Mouse (Mus musculus) hindbrain, embryonic 16.5 days (tissue): ENCODE data around the gene Anapc4. TPM values are rescaled to one million over a fixed set of nuclear protein-coding genes. Genes with fewer than 3 reads are reported as not detected.
A peak's percentile ranks its signal among the peaks of the same experiment; 100 is the strongest.

Experiments
- ATAC-seq: fragments of 200-750 bp; cut with Nextera tagmentation; 2 replicates; pipeline ENCODE4 v1.8.0; 2017; ENCODE audit warnings: moderate TSS enrichment, moderate library complexity
- H3K27ac ChIP-seq: fragments of 300-500 bp; sonication (generic); 2 replicates; pipeline ENCODE4 v1.5.1; 2014; ENCODE audit warnings: low read depth, mild to moderate bottlenecking, control low read depth, low read length, moderate library complexity
- H3K27me3 ChIP-seq: fragments of 300-500 bp; sonication (generic); replicated peaks from 2 replicates; pipeline ENCODE4 v1.6.1; 2014; ENCODE audit warnings: low read length; ENCODE audit not compliant: control insufficient read depth, insufficient read depth
- H3K36me3 ChIP-seq: fragments of 300-500 bp; sonication (generic); 2 replicates; pipeline ENCODE4 v1.6.1; 2014; ENCODE audit warnings: mild to moderate bottlenecking, low read length, moderate library complexity, mixed read lengths; ENCODE audit not compliant: control insufficient read depth, insufficient read depth
- H3K4me1 ChIP-seq: fragments of 300-500 bp; sonication (generic); 2 replicates; pipeline ENCODE4 v1.6.1; 2014; ENCODE audit warnings: low read depth, low read length; ENCODE audit not compliant: control insufficient read depth, insufficient read depth
- H3K4me2 ChIP-seq: fragments of 300-500 bp; sonication (generic); 2 replicates; pipeline ENCODE4 v1.6.1; 2014; ENCODE audit warnings: mild to moderate bottlenecking, low read length, control low read depth, moderate library complexity
- H3K4me3 ChIP-seq: fragments of 300-500 bp; sonication (generic); 2 replicates; pipeline ENCODE4 v1.5.1; 2014; ENCODE audit warnings: mild to moderate bottlenecking, low read length, control low read depth, moderate library complexity
- H3K9ac ChIP-seq: fragments of 300-500 bp; sonication (generic); 2 replicates; pipeline ENCODE4 v1.6.1; 2014; ENCODE audit warnings: low read depth, mild to moderate bottlenecking, control low read depth, low read length, moderate library complexity
- H3K9me3 ChIP-seq: fragments of 300-500 bp; sonication (generic); 2 replicates; pipeline ENCODE4 v1.6.1; 2014; ENCODE audit warnings: mild to moderate bottlenecking, low read length, moderate library complexity; ENCODE audit not compliant: control insufficient read depth
- whole genome bisulfite sequencing: fragments of 180-500 bp; shearing (Covaris S2); extraction: QIAGEN DNeasy Blood & Tissue Kit; methylation state at CpG from one replicate; pipeline ENCODE4 v1.1.7; 2014; 5-methylcytosine and 5-hydroxymethylcytosine counted together
- polyA plus RNA-seq: library from polyadenylated mRNA; unstranded; fragments of >200 nt; fragmentation: Nextera tagmentation; extraction: Ambion mirVana; gene quantifications from 2 replicates; pipeline ENCODE4 v1.2.1, GENCODE M21; 2015

Gene Anapc4
- polyA plus RNA-seq = 101 TPM in 2 replicates

GRCm38 (mm10) chr5:52833761-52834274 is at the start of gene Anapc4:
Anapc4 (plus strand) TSS chr5:52834012.
- Histone ChIP-seq H3K27me3 (no peaks in the 10 kb centered on the region), H3K36me3 (peaks cover 6% of the 10 kb centered on the region; the same call in 1 of the 2 replicates), H3K4me2 (peak within 1 kb of the TSS; percentile 91), H3K9me3 (no peaks in the 10 kb centered on the region), H3K4me1 (peaks cover 19% of the 10 kb centered on the region), H3K4me3 (peak within 1 kb of the TSS; percentile 93), H3K9ac (peak within 1 kb of the TSS; percentile 93), H3K27ac (peak within 1 kb of the TSS; percentile 89)
- peak; percentile 99 for ATAC-seq
- WGBS = under 1% methylated on average over 50 of the region's 50 CpGs

DNA sequence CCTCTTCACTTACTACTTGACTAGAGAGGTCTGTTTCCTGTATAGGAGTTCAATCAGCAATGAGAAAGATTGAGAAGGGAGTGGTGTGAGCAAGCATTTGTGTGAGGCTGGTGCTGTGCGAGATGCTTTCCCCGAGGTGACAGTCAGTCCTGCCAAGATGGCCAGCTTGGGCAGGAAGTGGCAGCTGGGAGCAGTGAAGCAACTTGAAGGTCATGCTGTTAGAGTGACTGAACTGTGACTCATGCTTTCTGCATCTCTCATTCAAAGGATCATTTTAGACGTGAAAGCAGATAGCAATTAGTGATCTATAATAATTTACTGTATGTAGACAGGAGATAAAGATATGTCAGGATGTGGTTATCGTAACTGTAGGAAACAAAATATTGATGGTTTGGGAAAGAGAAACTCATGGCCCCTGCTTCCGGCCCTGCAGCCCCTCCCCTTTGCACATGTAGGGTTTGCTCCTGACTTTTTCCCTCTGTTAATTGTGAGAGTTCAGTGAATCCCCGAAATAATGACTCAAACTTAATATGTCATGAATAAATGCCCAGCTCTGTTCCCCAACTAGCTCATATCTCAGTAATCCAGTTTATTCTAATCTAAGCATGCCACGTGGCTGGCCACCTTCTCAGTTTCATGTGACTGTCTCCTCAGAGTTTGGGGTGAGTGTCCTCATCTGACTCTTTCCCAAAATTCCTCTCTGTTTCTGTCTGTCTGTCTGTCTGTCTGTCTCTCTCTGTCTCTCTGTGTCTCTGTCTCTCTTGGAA is 47.1 kb upstream of the Anapc4 start:
- WGBS = 87% methylated on average over 7 of the region's 7 CpGs
- Histone ChIP-seq H3K36me3 (no peaks in the 10 kb centered on the region), H3K27ac (no peak overlapping the region), H3K9ac (no peak overlapping the region), H3K4me3 (no peak overlapping the region), H3K4me2 (no peak overlapping the region), H3K9me3 (no peaks in the 10 kb centered on the region), H3K27me3 (no peaks in the 10 kb centered on the region), H3K4me1 (no peaks in the 10 kb centered on the region; the same call in 1 of the 2 replicates)
- ATAC-seq = no peak

GRCm38 (mm10) chr5:52793230-52793629 is 40.6 kb upstream of the Anapc4 start:
- Histone ChIP-seq H3K4me3 (no peak overlapping the region), H3K27me3 (no peaks in the 10 kb centered on the region), H3K9ac (no peak overlapping the region), H3K36me3 (peaks cover 10% of the 10 kb centered on the region; the same call in 1 of the 2 replicates), H3K27ac (no peak overlapping the region), H3K4me1 (no peaks in the 10 kb centered on the region), H3K9me3 (no peaks in the 10 kb centered on the region), H3K4me2 (no peak overlapping the region)
- ATAC-seq = no peak
- WGBS = 96% methylated on average over 9 of the region's 9 CpGs

- Histone ChIP-seq H3K27me3 (no peaks in the 10 kb centered on the region), H3K9me3 (no peaks in the 10 kb centered on the region), H3K4me2 (no peak overlapping the region), H3K9ac (no peak overlapping the region), H3K36me3 (peaks cover 10% of the 10 kb centered on the region; the same call in 1 of the 2 replicates), H3K4me1 (no peaks in the 10 kb centered on the region), H3K4me3 (no peak overlapping the region), H3K27ac (no peak overlapping the region)
- no peak for ATAC-seq
- 90% methylated on average over 9 of the region's 9 CpGs for WGBS
Observed at GRCm38 (mm10) chr5:52794109-52794508, 39.7 kb upstream of the Anapc4 start.

DNA sequence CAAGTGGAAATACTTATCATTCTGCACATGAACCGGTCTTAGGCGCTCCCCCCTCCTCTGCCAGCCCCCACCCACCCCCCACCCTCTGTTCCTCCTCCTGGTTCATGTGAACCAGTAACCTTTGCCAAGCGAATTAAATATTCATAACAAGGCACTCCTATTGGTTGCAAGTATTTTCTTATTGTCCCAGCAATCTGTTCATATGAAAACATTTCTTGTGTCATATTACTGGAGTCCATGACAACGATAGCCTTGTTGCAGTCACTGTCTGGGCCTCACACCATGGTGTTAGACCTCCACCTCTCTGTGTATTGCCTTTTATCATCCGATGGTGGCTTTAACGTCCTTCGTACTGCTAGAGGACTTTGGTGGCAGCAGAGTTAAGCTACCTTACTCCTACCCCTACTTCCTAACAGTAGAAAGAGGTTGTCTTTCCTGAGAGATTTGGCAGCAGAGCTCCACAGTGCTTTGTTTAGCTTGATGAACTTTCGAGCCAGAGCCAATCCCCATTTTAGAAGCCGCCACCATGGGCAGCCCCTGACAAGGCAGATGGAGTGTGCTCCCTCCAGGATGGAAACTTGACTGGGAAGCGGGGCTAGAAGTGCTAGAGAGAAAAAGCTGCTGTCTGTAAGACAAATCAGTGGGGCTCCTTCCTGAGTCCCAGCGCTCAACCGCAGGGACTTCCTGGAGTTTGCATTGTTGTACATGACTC is 34.4 kb upstream of the Anapc4 start:
- Histone ChIP-seq H3K4me2 (no peak overlapping the region), H3K27ac (no peak overlapping the region), H3K27me3 (no peaks in the 10 kb centered on the region), H3K9me3 (no peaks in the 10 kb centered on the region), H3K4me3 (no peak overlapping the region), H3K36me3 (peaks cover 10% of the 10 kb centered on the region; the same call in 1 of the 2 replicates), H3K4me1 (no peaks in the 10 kb centered on the region), H3K9ac (no peak overlapping the region)
- WGBS = 85% methylated on average over 12 of the region's 12 CpGs
- ATAC-seq = no peak

- Histone ChIP-seq H3K4me2 (no peak overlapping the region), H3K4me3 (no peak overlapping the region), H3K9me3 (no peaks in the 10 kb centered on the region), H3K36me3 (peaks cover 2% of the 10 kb centered on the region; the same call in 1 of the 2 replicates), H3K9ac (no peak overlapping the region), H3K27me3 (no peaks in the 10 kb centered on the region), H3K4me1 (no peaks in the 10 kb centered on the region), H3K27ac (no peak overlapping the region)
- 77% methylated on average over 4 of the region's 4 CpGs for whole genome bisulfite sequencing
- no peak for ATAC-seq
Observed at GRCm38 (mm10) chr5:52805801-52806200, 28.0 kb upstream of the Anapc4 start.

GRCm38 (mm10) chr5:52806349-52806748 is 27.5 kb upstream of the Anapc4 start:
- Histone ChIP-seq H3K27me3 (no peaks in the 10 kb centered on the region), H3K9ac (no peak overlapping the region), H3K9me3 (no peaks in the 10 kb centered on the region), H3K36me3 (peaks cover 2% of the 10 kb centered on the region; the same call in 1 of the 2 replicates), H3K4me2 (no peak overlapping the region), H3K27ac (no peak overlapping the region), H3K4me3 (no peak overlapping the region), H3K4me1 (no peaks in the 10 kb centered on the region)
- ATAC-seq = no peak
- WGBS = 83% methylated on average over 8 of the region's 8 CpGs

DNA sequence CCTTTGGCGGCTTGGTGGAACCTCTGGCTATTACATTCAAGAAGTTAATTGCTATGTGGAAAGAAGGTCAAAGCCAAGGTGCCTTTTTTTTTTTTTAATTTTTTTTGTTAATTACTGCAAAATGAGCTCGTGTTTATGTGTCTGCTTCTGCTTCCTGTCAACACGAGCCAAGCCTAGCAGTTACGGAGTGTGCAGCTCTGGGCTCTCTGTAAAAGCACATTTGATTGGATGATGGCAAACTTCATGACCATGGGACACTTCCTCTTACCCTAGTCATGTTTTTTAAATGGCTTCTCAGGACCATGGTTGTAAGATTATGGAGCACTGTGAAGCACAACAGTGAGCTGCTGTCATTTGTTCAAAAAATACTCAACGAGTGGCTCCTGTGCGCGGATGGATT is 26.8 kb upstream of the Anapc4 start:
- ATAC-seq = no peak
- no peak overlapping the region for H3K4me2 ChIP-seq
- peaks cover 2% of the 10 kb centered on the region; the same call in 1 of the 2 replicates for H3K36me3 ChIP-seq
- H3K4me1 ChIP-seq = no peaks in the 10 kb centered on the region
- no peaks in the 10 kb centered on the region for H3K27me3 ChIP-seq
- H3K27ac ChIP-seq = no peak overlapping the region
- H3K4me3 ChIP-seq = no peak overlapping the region
- H3K9me3 ChIP-seq = no peaks in the 10 kb centered on the region
- WGBS = 87% methylated on average over 7 of the region's 7 CpGs
- H3K9ac ChIP-seq = no peak overlapping the region

DNA sequence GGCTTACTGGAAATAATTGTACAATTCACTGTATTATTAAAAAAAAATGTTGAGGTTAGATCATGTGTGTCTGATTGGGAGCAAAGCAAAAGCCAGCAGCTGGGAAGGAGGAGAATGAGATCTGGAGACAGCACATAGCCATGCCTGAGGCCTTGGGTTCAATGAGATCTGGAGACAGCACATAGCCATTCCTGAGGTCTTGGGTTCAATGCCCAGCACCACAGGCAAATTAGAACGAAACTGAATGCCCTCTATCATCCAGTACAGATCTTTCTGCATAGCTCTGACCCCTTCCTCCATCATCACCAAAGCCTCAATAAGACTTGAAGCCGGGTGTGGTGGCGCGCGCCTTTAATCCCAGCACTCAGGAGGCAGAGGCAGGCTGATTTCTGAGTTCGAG is 23.4 kb upstream of the Anapc4 start:
- ATAC-seq = no peak
- Histone ChIP-seq H3K36me3 (0 out of 2 replicates have a peak, but pooled peaks cover 2% of the 10 kb centered on the region), H3K27ac (no peak overlapping the region), H3K9ac (no peak overlapping the region), H3K4me3 (no peak overlapping the region), H3K4me1 (no peaks in the 10 kb centered on the region), H3K9me3 (no peaks in the 10 kb centered on the region), H3K27me3 (no peaks in the 10 kb centered on the region), H3K4me2 (no peak overlapping the region)
- WGBS = 98% methylated on average over 6 of the region's 6 CpGs
